Mouse (Mus musculus) heart, postnatal 10 days (tissue): ENCODE data around the gene Golga2. TPM values are rescaled to one million over a fixed set of nuclear protein-coding genes. Genes with fewer than 3 reads are reported as not detected.

Experiments used
- DNase-seq, 2 experiments: peaks; one replicate each; pipeline ENCODE4 v3.0.0; 2021
- intact Hi-C: fragments of 180-260 bp; cut with DNase I; formaldehyde crosslinking; loops from one replicate; pipeline ENCODE4 v1.15.1; 2025
- total RNA-seq, 2 experiments: library from RNA; stranded (reverse); gene quantifications; 2 replicates each; pipeline ENCODE4 v1.2.3; 2021

Golga2 gene
- 10 to 100 TPM; 73.7 to 74.8 TPM for total RNA-seq

DNA sequence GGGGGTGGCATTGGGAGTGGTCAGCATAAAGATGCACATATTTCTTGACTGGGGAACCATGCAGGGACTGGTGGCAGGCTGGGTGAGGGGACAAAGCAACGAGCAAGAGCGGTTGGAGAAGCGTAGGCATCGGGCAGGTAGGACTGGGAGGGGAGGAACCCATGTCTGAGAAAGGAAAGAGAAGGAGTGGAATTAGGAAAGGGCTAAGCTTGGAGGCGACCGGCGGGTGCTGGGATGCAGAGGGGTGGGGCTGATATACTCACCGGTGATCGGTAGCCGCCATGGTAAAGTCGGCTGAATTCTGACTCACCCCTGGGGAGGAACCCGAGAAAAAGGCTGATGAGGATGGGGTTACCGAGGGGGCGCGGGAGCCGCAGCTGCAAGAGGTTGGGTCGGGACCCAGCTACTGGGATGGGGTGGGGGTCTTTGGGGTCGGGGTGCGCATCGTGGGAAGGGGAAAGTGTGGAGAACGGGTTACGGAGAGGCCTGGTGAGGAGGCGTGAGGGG is at the start of gene Golga2:
TSS of gene Golga2 (plus strand) at position 51 of the 507 bp plus-strand sequence.
- intact Hi-C loops, result loop anchor here (5.0 kb wide), 1 partner anchor 155 kb away; no protein-coding TSS in a partner anchor
- DNase-seq, result no peak

DNA sequence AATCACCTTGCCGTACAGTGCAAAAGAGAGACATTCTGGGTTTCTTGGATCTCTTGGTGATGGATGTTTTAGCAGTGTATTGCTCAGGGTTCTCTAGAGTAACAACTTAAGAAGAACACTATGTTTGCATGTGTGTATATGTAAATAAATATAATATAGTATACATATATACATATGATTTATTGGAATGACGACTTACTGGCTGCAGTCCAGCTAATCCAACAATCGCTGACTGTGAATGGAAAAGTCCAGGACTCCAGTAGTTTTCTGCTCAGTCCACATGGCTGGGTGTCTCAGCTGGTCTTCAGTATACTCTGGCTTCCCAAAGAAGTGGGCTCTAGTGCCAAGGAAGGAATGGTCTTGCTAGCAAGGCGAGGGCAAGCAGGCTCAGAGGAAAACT is 49.6 kb upstream of the Golga2 start:
- no peak for DNase-seq
- intact Hi-C loops, result loop anchor here (5.0 kb wide), 1 partner anchor 85 kb away; the partner anchor contains the start of gene Prrc2b

DNA sequence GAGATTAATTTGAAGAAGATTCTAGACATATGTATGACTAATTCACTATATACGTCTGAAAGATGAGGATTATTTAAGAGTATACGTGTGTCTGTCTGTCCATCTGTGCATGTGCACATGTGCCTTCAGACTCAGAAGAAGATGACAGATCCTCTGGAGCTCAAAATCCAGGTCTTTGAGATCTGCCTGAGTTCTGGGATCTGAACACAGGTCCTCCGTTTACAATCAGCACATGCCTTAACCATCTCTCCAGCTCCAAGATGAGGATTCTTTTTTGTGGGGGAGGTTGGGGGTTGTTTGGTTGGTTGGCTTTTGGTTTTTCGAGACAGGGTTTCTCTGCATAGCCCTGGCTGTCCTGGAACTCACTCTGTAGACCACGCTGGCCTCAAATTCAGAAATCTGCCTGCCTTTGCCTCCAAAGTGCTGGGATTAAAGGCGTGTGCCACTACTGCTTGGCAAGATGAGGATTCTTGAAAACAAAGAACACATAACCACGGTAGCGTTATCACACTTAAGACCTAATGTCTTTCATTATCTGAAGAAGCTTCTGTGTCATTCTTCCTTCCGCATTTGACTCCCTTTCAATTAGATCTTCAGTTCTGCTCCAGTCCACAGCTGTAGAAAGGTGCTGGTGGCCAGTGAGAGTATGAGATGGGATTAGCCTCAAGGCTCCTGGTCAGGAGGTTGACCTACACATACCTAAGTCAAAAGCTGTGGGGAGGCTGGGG is 48.3 kb upstream of the Golga2 start:
- DNase-seq, result no peak
- intact Hi-C loops, result loop anchor here (5.0 kb wide), 1 partner anchor 87 kb away; the partner anchor contains the start of gene Prrc2b

DNA sequence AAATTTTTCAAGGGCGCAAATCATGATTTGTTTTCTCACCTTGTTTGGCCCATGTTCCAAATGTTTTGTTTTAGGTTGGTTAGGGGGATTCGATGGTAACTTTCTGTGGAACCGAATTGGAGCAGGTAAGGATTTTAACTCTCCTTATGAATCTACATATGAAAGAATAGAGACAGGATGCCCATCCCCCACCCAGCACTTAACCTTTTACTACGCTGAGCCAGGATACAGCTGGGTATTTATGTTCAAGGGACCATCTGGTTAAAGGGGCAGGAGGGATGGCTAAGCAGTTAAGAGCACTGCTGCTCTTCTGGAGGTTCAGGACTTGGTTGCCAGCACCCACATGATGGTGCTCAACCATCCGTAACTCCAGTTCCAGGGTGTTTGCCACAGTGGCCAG is 46.6 kb upstream of the Golga2 start:
- intact Hi-C loops, result no loop called here
- no peak for DNase-seq

- DNase-seq, result no peak
- intact Hi-C loops, result no loop called here
Measured at GRCm38 (mm10) chr2:32242986-32243385, 44.2 kb upstream of the Golga2 start.

GRCm38 (mm10) chr2:32246741-32247140 is 40.4 kb upstream of the Golga2 start:
- no peak for DNase-seq
- intact Hi-C loops, result no loop called here

DNA sequence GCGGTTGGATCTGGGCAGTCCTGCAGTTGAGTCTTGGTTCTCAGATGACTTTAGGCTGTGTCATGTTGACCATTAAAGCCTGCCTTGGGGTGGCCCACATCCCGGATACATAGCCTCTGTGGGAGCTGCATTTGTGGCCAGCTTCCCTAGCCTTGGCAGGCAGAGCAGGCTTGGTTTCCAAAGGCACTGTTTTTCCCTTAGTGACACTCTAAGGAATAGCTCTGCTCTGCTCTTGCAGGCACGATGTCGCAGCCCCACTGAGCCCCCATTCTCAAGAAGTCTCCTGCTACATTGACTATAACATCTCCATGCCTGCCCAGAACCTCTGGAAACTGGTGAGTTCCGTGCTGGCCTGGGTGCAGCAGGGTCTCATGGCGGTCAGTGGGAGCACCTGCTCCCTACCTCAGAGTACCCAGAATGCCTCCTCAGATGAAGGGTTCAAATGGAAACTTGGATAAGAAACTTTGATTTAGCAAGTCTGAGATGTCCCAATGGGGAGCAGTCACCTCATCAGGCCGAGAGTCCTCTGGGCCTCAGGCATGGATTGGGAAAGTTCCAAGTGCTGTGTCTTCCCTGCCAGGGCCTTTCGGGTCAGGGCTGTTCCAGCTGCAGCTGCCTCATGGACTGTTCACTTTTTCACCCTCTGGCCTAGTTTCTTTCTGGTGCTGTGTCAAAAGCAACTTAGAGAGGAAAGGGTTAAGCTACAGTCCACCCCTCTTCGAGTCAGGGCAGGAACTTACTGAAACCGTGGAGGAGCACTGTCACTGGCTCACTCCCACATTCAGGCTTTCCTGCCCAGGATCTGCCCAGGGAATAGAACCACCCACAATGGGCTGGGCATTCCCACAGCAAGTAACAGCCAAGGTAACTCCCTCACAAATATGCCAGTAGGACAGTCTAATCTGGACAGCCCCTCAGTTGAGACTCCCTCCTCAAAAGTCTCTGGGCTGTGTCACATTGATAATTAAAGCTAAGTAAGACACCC is 38.5 kb upstream of the Golga2 start:
- intact Hi-C loops, result no loop called here
- peak; percentile 48 to 49 for DNase-seq

GRCm38 (mm10) chr2:32251791-32252527 is 35.2 kb upstream of the Golga2 start:
- intact Hi-C loops, result no loop called here
- no peak for DNase-seq

DNA sequence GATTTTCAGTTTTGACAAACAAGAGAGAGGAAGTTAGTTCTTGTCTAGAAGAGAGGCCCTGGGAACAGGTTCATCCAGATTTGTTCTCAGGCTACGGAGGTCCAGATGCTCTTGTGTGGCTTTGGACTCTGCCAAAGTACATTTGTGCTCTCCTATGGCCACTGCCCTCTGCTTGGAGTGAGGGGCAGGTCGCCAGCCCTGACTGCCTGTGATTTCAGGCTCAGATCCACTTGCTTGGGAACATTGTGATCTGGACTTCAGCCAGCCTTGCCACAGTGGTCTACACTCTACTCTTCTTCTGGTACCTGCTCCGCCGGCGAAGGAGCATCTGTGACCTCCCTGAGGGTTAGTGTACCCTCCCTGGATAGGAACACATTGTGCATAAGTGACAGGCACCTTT is 34.5 kb upstream of the Golga2 start:
- no peak for DNase-seq
- intact Hi-C loops, result no loop called here

GRCm38 (mm10) chr2:32253352-32253751 is 33.8 kb upstream of the Golga2 start:
- intact Hi-C loops, result no loop called here
- DNase-seq, result no peak

- intact Hi-C loops, result no loop called here
- no peak for DNase-seq
Measured at GRCm38 (mm10) chr2:32254563-32254962, 32.6 kb upstream of the Golga2 start.

- intact Hi-C loops, result no loop called here
- no peak for DNase-seq
Measured at GRCm38 (mm10) chr2:32256273-32256672, 30.9 kb upstream of the Golga2 start.

DNA sequence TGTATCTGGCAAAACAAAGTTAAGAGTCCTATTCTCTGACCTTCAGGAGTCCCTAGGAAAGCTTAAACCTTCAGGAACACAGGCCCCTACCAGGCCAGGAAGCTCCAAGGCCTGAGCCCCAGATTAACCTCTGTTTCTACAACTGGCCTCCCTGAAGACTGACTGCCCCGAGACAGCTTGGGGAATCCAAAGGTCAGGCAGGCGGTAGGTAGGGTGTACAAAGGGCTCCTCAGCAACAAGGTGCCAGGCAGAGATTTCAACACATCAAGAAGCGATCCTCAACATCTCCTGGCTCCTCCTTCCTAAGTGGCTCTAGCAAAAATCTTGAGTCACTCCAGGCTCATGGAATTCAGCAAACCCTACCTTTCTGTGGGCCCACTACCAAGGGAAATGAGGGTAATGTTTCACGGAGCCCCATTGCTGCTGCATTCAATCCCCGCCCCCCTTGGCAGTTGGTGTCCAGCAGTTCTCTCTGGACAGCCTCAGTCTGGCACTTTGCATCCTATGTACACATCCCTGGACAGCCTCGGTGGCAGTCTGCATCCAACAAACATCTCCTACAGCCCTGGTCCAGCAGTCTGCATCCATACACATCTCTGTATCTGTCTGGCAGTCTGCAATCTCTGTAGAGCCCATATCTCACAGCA is 28.2 kb upstream of the Golga2 start:
- DNase-seq, result no peak
- intact Hi-C loops, result no loop called here

DNA sequence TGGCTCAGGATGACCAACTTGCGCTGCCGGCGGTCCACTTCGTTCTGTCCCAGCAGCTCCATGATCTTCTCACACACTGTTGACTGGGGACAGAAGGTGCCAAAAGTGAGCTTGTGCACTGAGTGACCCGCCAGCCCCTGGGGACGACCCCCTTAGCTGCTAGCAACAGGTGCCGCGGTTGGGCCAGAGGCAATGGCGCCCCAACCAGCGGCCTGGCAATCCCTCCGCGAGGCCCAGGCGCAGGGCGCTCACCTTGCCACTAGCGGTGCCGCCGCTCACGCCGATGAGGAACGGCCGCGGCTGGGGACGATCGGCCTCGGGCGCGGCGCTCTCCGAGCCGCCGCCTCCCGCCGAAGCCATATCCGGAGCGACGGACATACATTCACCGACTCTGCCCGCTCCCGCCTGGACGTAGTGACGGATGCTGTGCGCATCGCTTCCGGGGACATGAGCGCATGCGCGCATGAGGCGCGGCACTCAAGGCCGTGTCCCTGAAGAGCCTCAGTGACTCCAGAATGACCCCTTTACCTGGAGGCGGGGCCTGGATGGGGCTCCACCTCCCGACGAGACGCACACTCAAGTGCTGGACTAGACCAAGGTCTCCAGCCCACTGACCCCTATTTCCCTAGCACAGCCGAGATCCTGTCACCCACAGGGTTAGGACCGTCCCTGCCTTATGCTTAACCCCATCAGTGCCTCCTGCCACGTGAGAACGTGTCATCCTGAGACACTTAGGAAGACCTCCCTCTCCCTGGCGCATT is 27.3 kb upstream of the Golga2 start, which contains the start of gene Uck1:
TSS of gene Uck1 (minus strand) at position 503 of the 761 bp plus-strand sequence.
- DNase-seq, result peak; percentile 91 to 93
- intact Hi-C loops, result no loop called here

DNA sequence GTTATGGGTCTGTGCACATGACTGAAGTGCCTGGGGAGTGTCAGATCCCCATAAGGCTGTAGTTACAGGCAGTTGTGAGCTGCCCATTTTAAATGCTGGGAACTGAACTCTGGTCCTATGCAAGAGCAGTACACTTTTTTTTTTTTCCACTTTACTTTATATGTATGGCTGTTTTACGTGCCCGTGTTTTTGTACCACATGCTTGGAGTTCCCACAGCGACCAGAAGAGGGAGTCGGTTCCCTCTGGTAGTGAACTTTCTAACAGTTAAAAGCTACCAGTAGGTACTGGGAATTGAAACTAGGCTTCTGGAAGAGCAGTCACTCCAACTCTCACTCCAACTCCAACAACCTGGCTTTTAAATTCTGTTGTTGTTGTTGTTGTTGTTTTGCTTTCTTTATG is 26.5 kb upstream of the Golga2 start:
- DNase-seq, result peak; percentile 32 to 57
- intact Hi-C loops, result no loop called here

DNA sequence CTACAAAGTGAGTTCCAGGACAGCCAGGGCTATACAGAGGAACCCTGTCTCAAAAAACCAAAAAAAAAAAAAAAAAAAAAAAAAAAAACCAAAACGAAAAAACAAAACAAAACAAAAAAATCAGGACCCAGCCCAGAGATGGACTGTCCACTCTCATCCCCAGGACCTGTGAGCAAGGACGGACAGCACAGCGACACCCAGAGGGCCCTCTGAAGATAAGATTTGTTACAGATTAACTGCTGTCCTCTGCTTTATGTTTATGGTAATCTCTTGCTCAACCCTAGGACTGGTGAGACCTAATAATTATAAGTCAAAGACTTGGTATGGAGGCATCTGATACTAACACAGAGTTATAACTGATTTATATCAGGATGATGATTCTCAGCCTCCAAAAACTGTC is 11.4 kb upstream of the Golga2 start:
- DNase-seq, result no peak
- intact Hi-C loops, result no loop called here

DNA sequence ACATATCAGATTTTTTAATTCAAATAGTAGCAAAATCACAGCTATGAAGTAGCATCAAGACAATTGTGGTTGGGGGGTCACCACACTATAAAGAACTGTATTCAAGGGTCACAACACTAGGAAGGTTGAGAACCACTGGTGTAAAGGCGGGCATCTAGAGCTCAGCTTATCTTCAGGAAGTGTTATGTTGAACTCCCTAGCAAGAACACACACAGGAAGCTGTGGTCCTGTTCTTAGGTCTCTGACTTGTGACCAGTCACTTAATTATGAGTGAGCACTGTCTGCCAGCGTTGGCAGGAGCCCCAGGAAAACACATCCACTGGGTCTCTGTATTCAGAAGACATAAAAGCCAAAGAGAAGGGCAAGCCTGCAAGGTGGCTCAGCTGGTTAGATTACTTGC is 4.9 kb upstream of the Golga2 start:
- DNase-seq, result no peak
- intact Hi-C loops, result no loop called here

DNA sequence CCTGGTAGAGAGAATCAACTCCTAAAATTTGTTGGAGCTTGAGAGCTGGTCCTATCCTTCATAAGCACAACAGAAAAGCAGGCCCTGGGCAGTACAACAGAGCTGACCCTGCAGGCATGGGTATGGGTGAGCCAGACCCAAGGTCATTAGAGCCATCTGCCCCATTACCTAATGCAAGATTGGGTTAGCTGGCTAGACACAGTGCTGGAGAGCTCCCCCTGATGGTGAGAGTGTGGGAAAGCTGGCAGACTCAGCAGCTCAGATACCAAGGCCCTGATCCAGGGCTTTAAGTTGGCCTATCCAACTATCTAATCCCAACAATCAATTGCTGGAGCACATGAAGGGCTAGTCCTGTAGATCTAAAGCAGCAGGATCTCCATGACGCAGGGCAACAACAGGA is 4.5 kb upstream of the Golga2 start:
- intact Hi-C loops, result no loop called here
- DNase-seq, result peak; percentile 61 to 69

DNA sequence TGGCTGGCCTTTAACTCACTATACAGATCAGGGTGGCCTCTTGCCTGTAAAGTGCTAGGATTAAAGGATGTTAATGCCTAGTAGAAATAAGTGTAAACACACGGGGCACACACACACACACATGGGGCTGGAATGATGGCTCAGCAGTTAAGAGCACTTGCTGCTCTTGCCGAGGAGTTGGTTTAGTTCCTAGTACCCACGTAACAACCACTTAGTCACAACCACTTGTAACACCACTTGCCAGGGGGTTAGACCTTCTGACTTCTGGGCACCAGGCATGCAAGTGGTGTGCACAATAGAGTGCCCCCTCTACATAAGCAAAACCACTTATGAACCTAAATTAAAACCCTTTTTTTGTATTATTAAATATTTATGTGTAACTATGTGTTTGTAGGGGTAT is 3.2 kb upstream of the Golga2 start:
- no peak for DNase-seq
- intact Hi-C loops, result no loop called here
